Mouse (Mus musculus): ENCODE results near the gene Wbp2. TPM values are rescaled to one million over a fixed set of nuclear protein-coding genes. Genes with fewer than 3 reads are reported as not detected.
"Not testable (repeated sequence)": the region's sequence is repeated elsewhere in the genome, so short reads cannot be mapped to it uniquely, and the experiment has no call there.

Wbp2 gene
- 100 to 1,000 TPM; 287 to 295 TPM for total RNA-seq (2021)
- long read RNA-seq, experiment 1, transcript Wbp2-201 (8 exons, 1,826 nt), result major isoform, 200 of 279 reads
- long read RNA-seq, experiment 1, transcript Wbp2-202 (7 exons, 1,012 nt), result minor isoform, 39 of 279 reads
- long read RNA-seq, experiment 1, partial matches to known transcripts, result 9 of 279 reads
- long read RNA-seq, experiment 1, other reads (novel, unspliced or antisense), result 26 of 279 reads
- long read RNA-seq, experiment 2, transcript Wbp2-201 (8 exons, 1,826 nt), result major isoform, 254 of 353 reads
- long read RNA-seq, experiment 2, transcript Wbp2-202 (7 exons, 1,012 nt), result minor isoform, 50 of 353 reads
- long read RNA-seq, experiment 2, transcript Wbp2-204 (5 exons, 789 nt), result minor isoform, 6 of 353 reads
- long read RNA-seq, experiment 2, partial matches to known transcripts, result 5 of 353 reads
- long read RNA-seq, experiment 2, other reads (novel, unspliced or antisense), result 35 of 353 reads

- peak; percentile 95 to 99 for DNase-seq (ENCODE audit: low spot score in 2 of 2)
Measured at GRCm38 (mm10) chr11:116086258-116087193, at the start of gene Wbp2. Wbp2 (minus strand) TSS chr11:116086995.

- DNase-seq (ENCODE audit: low spot score in 2 of 2), result no peak
Measured at GRCm38 (mm10) chr11:116134171-116134570, 47.4 kb upstream of the Wbp2 start.

- no peak for DNase-seq (ENCODE audit: low spot score in 2 of 2)
Measured at GRCm38 (mm10) chr11:116133497-116133896, 46.7 kb upstream of the Wbp2 start.

DNA sequence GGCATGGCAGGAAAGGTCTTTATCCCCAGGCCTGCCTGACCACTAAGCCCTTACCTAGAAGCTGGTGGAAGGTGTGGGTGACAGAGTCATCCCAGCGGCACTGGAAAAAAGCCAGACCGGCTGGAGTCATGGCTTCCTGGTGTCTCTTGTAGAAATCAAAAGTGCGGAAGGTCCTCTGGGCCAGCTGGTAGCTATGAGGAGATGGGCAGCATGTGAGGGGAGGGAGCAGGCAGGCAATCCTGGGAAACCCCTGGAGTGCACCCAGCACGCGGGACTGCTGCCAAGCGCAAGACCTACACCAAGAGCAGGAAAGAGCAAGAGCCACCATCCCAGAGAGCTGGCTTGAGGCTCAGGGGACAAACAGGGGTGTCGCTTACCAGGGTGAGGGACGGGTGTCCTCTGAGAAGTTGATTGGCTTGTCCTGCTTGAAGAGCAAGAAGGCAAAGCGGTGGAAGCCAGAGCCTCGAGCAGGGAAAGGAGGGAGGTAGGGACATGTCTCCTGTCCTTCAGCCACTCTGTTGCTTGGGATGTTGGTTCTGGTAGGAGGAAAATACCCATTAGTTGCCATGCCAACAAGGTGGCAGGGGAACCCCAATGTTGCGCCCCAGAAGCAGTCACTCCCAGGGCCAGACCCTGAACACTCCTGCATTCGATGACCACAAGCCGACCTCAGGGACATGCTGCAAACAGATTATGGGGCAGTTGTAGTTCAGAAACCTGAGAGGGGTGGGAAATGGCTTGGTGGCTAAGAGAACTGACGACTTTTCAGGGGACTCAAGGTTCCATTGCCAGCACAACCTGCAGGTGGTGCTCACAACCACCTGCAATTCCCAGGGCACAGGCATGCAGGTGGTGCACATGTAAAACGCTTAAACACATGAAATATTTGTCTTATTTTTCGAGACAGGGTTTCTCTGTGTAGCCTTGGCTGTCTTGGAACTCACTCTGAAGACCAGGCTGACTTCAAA, 45.9 kb upstream of the Wbp2 start:
- DNase-seq (ENCODE audit: low spot score in 2 of 2), result no peak

DNA sequence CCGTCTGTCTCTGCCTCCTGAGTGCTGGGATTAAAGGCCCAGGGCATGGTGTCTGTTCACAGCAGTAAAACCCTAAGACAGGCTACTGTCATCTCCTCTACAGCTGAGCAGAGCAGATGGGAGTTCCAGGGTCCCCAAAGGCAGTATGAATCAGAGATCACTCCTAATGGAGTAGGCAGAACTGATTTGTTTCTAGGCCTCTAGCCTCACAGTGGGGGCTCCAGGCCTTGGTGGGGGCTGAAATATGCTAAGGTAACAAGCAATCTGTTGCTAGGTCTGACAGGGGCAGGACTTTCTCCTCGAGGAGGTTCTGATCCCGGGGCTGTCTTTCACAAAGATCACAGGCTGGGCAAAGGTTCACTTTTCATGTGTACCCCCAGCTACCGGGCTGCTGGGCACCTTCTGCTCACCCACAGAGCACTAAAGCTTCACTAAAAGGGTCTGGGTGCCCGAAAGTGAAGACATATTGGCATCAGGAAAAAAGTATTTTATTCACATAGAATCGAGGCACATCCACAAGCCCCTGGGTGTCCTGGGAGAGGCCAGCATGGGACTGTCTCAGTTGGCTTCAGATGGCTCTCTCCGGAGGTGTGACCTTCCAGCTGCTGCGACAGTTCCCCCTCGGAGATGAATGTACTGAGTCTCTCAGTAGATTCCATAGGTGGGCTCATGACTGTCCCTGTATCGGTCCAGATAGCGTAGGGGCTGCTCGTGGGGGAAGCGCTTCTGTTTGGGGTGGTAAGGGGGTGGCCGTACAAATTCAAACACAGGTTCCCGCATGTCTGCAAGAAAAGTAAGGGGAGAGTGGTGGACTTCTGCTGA, 44.8 kb upstream of the Wbp2 start:
- DNase-seq (ENCODE audit: low spot score in 2 of 2), result no peak

- peak; percentile 87 to 92 for DNase-seq (ENCODE audit: low spot score in 2 of 2)
Measured at GRCm38 (mm10) chr11:116130488-116131205, 43.9 kb upstream of the Wbp2 start, which contains the start of gene Trim65. Trim65 (minus strand) TSS chr11:116131128.

- no peak for DNase-seq (ENCODE audit: low spot score in 2 of 2)
Measured at GRCm38 (mm10) chr11:116129993-116130487, 43.2 kb upstream of the Wbp2 start.

DNA sequence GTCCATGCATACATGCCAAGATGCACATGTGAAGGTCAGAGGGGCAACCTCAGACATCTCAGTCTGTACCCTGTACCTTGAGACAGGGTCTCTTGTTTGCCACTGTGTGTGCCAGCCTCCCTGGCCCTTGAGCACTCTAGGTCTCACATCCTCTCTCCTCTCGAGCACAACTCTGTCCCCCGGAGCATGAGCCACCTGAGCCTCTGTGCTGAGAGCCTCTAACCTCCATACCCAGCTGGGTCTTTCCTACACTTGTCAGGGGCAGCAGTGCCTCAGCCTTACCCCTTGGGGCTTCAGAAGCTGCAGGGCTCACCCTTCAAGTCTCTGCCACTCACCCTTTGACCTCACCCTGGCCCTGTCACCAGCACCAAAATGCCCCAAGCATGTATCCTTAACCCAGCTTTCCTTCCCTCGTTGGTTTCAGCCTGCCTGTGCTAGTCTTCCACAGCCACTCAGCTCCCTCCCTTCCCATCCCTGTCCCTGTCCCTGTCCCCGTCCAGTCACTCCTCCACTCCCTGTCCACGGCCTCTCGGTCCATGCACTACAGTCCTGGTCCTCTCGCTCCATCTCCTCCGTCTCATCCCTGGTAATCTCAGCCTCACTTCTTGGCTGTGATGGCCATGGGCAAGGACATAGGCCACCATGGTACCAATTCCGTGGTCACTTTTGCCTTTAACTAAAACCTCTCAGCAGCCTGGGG, 42.4 kb upstream of the Wbp2 start:
- no peak for DNase-seq (ENCODE audit: low spot score in 2 of 2)

DNA sequence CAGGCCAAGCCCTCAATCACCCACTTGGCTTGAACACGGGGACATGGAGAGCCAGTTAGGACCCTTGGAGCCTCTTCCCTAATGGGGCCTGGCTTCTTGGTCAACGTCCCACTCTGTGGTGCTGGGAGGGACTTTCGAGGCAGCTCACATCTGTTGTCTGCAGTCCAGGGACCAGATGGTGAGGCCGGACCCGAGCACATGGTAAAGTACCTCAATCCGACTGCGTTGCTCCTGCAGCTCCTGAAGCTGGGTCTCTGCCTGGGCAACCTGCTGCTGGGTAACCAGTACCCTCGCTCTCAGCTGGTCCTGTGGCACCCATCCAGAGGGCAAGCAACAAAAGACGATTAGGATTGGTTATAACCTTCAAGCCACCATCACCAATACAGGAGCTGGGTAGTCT, 41.2 kb upstream of the Wbp2 start:
- DNase-seq (ENCODE audit: low spot score in 2 of 2), result no peak

- DNase-seq (ENCODE audit: low spot score in 2 of 2), result no peak
Measured at GRCm38 (mm10) chr11:116127156-116127980, 40.6 kb upstream of the Wbp2 start, which contains the start of gene Trim47. Trim47 (minus strand) TSS chr11:116127210.

GRCm38 (mm10) chr11:116126261-116126660, 39.5 kb upstream of the Wbp2 start:
- DNase-seq (ENCODE audit: low spot score in 2 of 2), result no peak

DNA sequence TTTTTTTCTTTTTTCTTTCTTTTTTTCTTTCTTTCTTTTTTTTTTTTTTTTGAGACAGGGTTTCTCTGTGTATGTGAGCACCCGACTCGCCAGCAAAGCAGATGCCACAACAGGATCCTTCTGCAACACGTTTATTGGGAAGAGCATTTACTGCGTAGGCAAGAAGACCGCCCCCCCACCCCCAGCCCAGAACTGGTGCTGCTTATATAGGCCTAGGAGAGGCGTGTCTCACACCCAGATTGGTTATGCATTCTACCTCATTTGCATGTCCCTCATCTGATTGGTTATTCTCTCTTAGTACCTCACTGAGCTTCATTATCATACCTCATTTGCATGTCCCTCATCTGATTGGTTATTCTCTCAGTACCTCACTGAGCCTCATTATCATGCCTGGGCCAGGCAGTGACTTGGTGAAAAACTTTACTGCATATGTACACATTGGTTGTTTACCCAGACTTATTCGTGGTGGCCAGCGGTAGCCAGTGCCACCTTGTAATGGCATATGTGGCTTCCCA, 35.0 kb upstream of the Wbp2 start:
- not testable (repeated sequence) for DNase-seq (ENCODE audit: low spot score in 2 of 2)

DNA sequence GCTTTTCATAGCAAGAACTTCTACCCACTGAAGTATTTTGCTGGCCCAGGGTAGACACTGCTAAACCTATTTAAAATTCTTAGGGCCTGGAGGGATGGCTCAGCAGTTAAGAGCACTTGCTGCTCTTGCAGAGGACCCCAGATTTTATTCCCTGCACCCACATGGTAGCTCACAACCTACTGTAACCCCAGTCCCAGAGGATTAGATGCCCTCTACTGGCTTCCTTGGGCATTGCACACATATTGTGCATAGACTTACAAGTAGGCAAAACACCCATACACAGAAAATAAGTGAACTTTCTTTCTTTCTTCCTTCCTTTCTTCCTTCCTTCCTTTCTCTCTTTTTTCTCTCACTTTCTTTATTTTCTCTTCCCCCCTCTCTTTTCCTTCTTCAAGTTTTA, 31.0 kb upstream of the Wbp2 start:
- DNase-seq (ENCODE audit: low spot score in 2 of 2), result no peak

- DNase-seq (ENCODE audit: low spot score in 2 of 2), result no peak
Measured at GRCm38 (mm10) chr11:116117241-116117640, 30.4 kb upstream of the Wbp2 start.

GRCm38 (mm10) chr11:116111611-116112203, 24.9 kb upstream of the Wbp2 start:
- DNase-seq (ENCODE audit: low spot score in 2 of 2), result no peak

- DNase-seq (ENCODE audit: low spot score in 2 of 2), result no peak
Measured at GRCm38 (mm10) chr11:116111067-116111466, 24.3 kb upstream of the Wbp2 start.

DNA sequence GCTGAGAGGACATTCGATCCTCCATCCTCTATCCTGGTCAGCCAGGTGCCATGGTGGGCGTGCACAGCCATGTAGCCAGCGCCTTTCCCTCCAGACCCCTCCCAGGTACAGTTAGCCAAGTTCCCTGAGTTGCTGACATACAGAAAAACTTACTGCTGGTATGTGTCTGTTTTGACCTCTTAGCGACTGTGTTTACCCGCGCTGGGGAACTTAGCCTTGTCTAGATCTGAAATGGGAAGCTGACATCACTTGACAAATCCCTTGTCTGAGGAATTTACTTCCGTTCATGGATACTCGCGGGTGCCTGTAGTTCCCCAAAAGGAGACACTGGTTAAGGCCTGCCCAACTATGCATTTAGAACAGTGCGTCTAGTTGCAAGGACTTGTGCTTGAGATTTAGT, 23.7 kb upstream of the Wbp2 start:
- no peak for DNase-seq (ENCODE audit: low spot score in 2 of 2)
